Mouse (Mus musculus): ENCODE measurements at regions not wholly inside any gene's neighbourhood (a gene's known extent, or its start where the extent isn't known, plus 50 kb on each side); places are given as distances from the start of the nearest gene placed in this dataset.

DNA sequence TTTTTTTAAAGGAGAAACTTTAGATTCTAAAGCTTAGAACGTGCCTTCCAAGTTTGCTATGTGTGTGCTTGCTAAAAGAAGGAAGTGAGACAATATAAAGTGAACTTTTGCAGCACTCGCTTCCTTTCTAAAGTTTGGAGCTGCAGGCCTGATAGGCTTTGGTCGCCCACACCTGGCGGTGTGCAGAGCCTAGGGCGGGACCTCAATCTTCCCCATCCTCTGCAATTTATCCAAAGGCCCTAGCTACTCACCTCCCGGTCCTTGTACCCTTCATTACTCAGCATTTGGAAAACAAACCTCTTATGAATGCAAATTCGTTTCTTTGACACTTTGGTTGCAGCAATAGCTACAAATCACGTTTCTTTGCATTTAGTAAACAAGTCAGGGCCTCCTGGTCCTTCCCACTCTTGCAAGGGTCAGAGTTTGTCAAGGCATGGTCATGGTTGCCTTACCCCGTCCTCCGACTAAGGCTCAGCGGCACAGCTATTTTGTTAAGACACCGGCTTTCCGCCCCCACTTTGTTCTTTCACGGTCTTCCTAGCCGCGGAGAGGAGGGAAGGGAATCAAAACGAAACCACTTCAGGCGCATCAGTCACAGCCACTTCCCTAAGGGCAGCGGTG lies 76.6 kb downstream of the Kcnrg start:
- no peak overlapping the region for H3K9ac ChIP-seq (ENCODE audit: low read length)
- H3K27ac ChIP-seq (ENCODE audit: low read depth), result no peak overlapping the region
- H3K36me3 ChIP-seq (ENCODE audit: control insufficient read depth, insufficient read depth, low read length), result no peaks in the 10 kb centered on the region
- peak overlapping the region; percentile 26 for H3K4me2 ChIP-seq (ENCODE audit: low read length)
- DNase-seq (ENCODE audit: low spot score) (peak; percentile 69), ATAC-seq (replicated peaks; ENCODE audit: low FRiP score, low TSS enrichment, low read depth) (no peak)
- WGBS, result 14% methylated on average over 19 of the region's 19 CpGs
- peaks cover 25% of the 10 kb centered on the region; the same call in 1 of the 2 replicates for H3K4me1 ChIP-seq (replicated peaks; ENCODE audit: control insufficient read depth, insufficient read depth, low read length)
- peak overlapping the region; percentile 82 for H3K4me3 ChIP-seq (ENCODE audit: low read depth, low read length)
- peaks cover 49% of the 10 kb centered on the region for H3K27me3 ChIP-seq (replicated peaks; ENCODE audit: control insufficient read depth, insufficient read depth, low read length)
- H3K9me3 ChIP-seq (ENCODE audit: control insufficient read depth, low read length), result no peaks in the 10 kb centered on the region

DNA sequence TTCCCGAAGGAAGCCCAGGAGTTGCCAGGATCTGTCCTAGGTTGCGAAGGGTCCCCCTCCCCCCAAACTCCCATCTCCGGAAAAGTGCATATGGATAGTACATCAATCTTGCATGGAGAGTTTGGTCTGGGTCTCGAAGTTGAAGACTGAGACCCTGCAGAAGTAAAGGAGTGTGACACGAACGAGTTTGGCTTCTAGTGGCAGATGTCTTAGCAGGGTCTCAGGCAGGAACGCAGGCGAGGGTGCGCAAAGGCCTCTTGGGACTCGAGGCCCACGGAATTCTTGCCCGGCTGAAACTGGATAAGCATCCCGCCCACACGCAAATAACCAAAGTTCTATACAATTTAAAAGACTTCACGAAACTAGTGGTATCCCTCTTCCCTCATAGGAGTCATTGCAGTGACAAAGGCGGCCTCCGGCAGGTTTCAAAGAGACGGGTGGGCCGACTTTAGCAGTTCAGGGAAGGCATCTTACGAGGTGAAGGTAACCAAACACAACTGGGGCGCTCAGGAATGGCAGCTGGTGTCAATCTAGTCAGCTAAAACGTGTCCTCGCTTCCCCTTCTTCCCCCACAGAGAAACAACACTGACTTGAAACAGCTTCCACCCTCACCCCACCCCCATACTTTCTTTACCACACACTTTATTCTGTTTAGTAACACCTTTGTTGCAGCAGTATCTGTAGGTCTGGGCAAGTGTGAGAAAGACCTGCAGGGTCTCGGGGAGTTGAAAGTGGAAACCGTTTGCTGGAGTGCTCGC lies 77.4 kb downstream of the Kcnrg start:
- Histone ChIP-seq H3K27me3 (replicated peaks; ENCODE audit: control insufficient read depth, insufficient read depth, low read length) (peaks cover 57% of the 10 kb centered on the region), H3K36me3 (ENCODE audit: control insufficient read depth, insufficient read depth, low read length) (no peaks in the 10 kb centered on the region), H3K27ac (ENCODE audit: low read depth) (no peak overlapping the region), H3K4me1 (replicated peaks; ENCODE audit: control insufficient read depth, insufficient read depth, low read length) (peaks cover 30% of the 10 kb centered on the region; the same call in 1 of the 2 replicates), H3K4me2 (ENCODE audit: low read length) (peak overlapping the region; percentile 26), H3K9ac (ENCODE audit: low read length) (no peak overlapping the region), H3K4me3 (ENCODE audit: low read depth, low read length) (peak overlapping the region; percentile 20), H3K9me3 (ENCODE audit: control insufficient read depth, low read length) (no peaks in the 10 kb centered on the region)
- ATAC-seq (replicated peaks; ENCODE audit: low FRiP score, low TSS enrichment, low read depth) (no peak), DNase-seq (ENCODE audit: low spot score) (peak; percentile 72)
- 20% methylated on average over 26 of the region's 26 CpGs for WGBS

DNA sequence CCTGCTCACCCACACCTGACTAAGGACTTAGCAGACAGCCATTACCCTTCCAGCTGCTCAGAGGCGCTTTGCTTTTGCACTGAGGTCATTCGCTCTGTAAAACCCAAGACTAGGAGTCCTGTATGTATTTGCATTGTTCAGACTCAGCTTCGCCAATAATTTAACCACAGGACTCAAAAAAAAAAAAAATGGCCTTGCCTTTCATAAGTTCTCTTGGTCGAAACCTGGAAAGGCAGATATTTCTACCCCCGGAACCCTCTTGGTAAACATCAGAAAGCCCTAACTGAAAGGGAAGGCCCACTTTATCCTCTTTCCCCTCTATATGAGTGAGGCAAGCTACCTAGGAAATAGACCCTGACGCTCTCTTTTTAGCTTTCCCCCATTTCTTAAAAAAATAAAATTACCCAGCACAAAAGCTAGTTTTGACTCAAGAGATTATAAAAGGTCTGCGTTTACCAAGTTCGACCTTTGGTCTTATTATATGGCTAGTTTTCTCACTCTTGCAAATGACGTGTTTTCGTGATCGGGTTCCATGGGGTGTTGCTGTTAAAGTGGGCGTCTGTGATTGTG lies 78.1 kb downstream of the Kcnrg start:
- 21% methylated on average over 12 of the region's 12 CpGs for WGBS
- ATAC-seq (replicated peaks; ENCODE audit: low FRiP score, low TSS enrichment, low read depth), result no peak

DNA sequence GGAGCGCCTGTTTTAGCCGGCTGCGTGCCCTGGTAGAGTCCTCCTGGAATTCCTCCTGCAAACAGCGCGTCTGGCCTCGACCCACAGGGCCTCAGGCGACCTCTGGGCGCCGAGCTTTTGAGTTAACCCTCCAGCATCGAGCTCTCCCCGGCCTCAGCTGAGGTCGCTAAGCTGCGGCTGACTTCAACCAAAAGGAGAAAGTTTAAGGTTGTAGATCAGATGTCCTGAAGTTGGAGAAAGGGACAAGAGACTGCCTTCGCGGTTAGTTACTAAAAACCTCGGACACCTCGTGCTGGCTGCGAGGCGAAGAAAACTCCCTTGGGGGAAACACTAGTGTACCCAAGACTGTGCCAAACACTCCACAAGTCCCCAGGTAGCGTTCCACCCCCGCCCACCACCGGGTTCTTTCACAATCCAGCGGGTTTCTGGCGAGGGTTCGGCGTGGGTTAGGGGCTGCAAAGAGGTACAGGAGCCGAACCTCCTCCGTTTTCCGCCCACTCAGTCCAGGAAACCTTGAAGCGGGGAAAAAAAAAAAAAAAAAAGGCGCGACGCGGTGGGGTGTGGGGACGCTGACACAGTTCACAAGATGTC lies 78.9 kb downstream of the Kcnrg start:
- Histone ChIP-seq H3K27ac (ENCODE audit: low read depth) (no peak overlapping the region), H3K36me3 (ENCODE audit: control insufficient read depth, insufficient read depth, low read length) (no peaks in the 10 kb centered on the region), H3K27me3 (replicated peaks; ENCODE audit: control insufficient read depth, insufficient read depth, low read length) (peaks cover 72% of the 10 kb centered on the region), H3K4me2 (ENCODE audit: low read length) (peak overlapping the region; percentile 50), H3K4me3 (ENCODE audit: low read depth, low read length) (peak overlapping the region; percentile 30), H3K9ac (ENCODE audit: low read length) (no peak overlapping the region), H3K9me3 (ENCODE audit: control insufficient read depth, low read length) (no peaks in the 10 kb centered on the region), H3K4me1 (replicated peaks; ENCODE audit: control insufficient read depth, insufficient read depth, low read length) (peaks cover 32% of the 10 kb centered on the region; the same call in 1 of the 2 replicates)
- ATAC-seq (replicated peaks; ENCODE audit: low FRiP score, low TSS enrichment, low read depth), result no peak
- WGBS, result 2% methylated on average over 35 of the region's 35 CpGs
- DNase-seq (ENCODE audit: low spot score), result peak; percentile 82

More for the DNA sequence above, 78.1 kb downstream of the Kcnrg start:
- no peak for DNase-seq (ENCODE audit: low spot score)
- no peak overlapping the region for H3K9ac ChIP-seq (ENCODE audit: low read length)
- no peak overlapping the region for H3K4me3 ChIP-seq (ENCODE audit: low read depth, low read length)
- peaks cover 63% of the 10 kb centered on the region for H3K27me3 ChIP-seq (replicated peaks; ENCODE audit: control insufficient read depth, insufficient read depth, low read length)
- H3K36me3 ChIP-seq (ENCODE audit: control insufficient read depth, insufficient read depth, low read length), result no peaks in the 10 kb centered on the region
- H3K4me2 ChIP-seq (ENCODE audit: low read length), result no peak overlapping the region
- H3K27ac ChIP-seq (ENCODE audit: low read depth), result no peak overlapping the region
- no peaks in the 10 kb centered on the region for H3K9me3 ChIP-seq (ENCODE audit: control insufficient read depth, low read length)
- peaks cover 32% of the 10 kb centered on the region; the same call in 1 of the 2 replicates for H3K4me1 ChIP-seq (replicated peaks; ENCODE audit: control insufficient read depth, insufficient read depth, low read length)

GRCm38 (mm10) chr14:61686821-61687341 lies 79.6 kb downstream of the Kcnrg start:
- ATAC-seq (replicated peaks; ENCODE audit: low FRiP score, low TSS enrichment, low read depth), result no peak
- under 1% methylated on average over 33 of the region's 33 CpGs for WGBS
- peaks cover 75% of the 10 kb centered on the region for H3K27me3 ChIP-seq (replicated peaks; ENCODE audit: control insufficient read depth, insufficient read depth, low read length)

DNA sequence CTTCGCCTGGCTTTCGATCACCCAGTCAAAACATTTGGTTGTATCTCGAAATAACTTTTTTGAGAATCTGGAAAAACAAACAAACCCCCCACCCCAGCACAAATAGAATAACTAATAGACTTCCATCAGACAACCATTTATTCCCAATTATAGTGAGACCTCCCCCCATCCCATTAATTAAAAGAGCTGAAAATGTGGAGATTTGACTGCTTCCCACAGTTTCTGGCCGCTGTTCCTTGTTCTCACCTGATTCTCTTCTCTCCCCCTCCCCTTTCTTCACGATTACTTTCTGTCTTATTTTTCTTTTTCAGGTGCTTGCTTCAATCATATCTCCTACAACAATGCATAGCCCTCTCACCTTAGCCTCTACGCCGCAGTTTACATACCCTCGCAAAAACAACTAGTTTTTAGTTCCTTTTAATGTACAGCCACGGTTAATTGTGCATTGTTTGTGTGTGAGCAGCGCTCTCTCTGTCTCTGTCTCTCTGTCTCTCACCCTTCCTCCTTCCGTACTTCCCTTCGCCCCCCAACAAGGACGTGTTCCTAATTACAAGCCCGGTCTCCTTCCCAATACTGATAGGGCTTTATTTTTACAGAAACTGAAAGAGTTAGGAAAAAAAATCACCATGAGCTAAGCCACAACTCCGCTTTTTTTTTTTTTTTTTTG lies 80.2 kb downstream of the Kcnrg start:
- H3K27ac ChIP-seq (ENCODE audit: low read depth), result no peak overlapping the region
- H3K9me3 ChIP-seq (ENCODE audit: control insufficient read depth, low read length), result no peaks in the 10 kb centered on the region
- ATAC-seq (replicated peaks; ENCODE audit: low FRiP score, low TSS enrichment, low read depth) (no peak), DNase-seq (ENCODE audit: low spot score) (peak; percentile 72)
- peaks cover 75% of the 10 kb centered on the region for H3K27me3 ChIP-seq (replicated peaks; ENCODE audit: control insufficient read depth, insufficient read depth, low read length)
- H3K4me2 ChIP-seq (ENCODE audit: low read length), result peak overlapping the region; percentile 50
- H3K9ac ChIP-seq (ENCODE audit: low read length), result no peak overlapping the region
- 2% methylated on average over 15 of the region's 15 CpGs for WGBS
- peaks cover 32% of the 10 kb centered on the region; the same call in 1 of the 2 replicates for H3K4me1 ChIP-seq (replicated peaks; ENCODE audit: control insufficient read depth, insufficient read depth, low read length)
- H3K4me3 ChIP-seq (ENCODE audit: low read depth, low read length), result peak overlapping the region; percentile 30; the same call in 1 of the 2 replicates
- H3K36me3 ChIP-seq (ENCODE audit: control insufficient read depth, insufficient read depth, low read length), result no peaks in the 10 kb centered on the region

More at GRCm38 (mm10) chr14:61686821-61687341, 79.6 kb downstream of the Kcnrg start:
- peaks cover 32% of the 10 kb centered on the region; the same call in 1 of the 2 replicates for H3K4me1 ChIP-seq (replicated peaks; ENCODE audit: control insufficient read depth, insufficient read depth, low read length)
- H3K4me2 ChIP-seq (ENCODE audit: low read length), result peak overlapping the region; percentile 50
- peak overlapping the region; percentile 30 for H3K4me3 ChIP-seq (ENCODE audit: low read depth, low read length)
- DNase-seq (ENCODE audit: low spot score), result peak; percentile 79
- no peak overlapping the region for H3K9ac ChIP-seq (ENCODE audit: low read length)
- H3K9me3 ChIP-seq (ENCODE audit: control insufficient read depth, low read length), result no peaks in the 10 kb centered on the region
- no peak overlapping the region for H3K27ac ChIP-seq (ENCODE audit: low read depth)
- H3K36me3 ChIP-seq (ENCODE audit: control insufficient read depth, insufficient read depth, low read length), result no peaks in the 10 kb centered on the region

DNA sequence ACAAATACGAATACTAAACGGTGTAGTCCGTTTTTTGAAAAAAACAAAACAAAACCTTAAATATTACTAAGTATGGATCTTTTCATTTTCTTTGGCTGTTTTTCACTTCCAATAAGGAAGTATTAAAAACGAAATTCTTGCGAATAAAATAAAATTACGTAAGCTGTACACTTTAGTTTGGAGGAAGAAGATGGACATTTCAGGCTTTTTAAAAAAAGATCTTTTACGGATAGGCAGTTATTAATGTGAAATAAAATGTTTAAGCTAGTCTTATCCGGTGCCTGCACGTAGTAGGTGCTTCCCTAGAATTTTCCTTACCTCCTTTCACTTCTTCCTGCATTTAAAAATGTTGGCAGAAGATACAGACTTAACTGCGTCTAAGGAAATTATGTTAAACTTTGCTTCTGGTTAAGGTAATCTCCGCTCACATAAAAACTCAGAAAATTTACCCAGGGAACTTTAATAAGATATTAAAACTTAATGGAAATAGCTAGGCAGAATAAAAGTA lies 80.8 kb downstream of the Kcnrg start:
- DNase-seq (ENCODE audit: low spot score) (no peak), ATAC-seq (replicated peaks; ENCODE audit: low FRiP score, low TSS enrichment, low read depth) (no peak)
- H3K36me3 ChIP-seq (ENCODE audit: control insufficient read depth, insufficient read depth, low read length), result no peaks in the 10 kb centered on the region
- peaks cover 31% of the 10 kb centered on the region; the same call in 1 of the 2 replicates for H3K4me1 ChIP-seq (replicated peaks; ENCODE audit: control insufficient read depth, insufficient read depth, low read length)
- no peak overlapping the region for H3K9ac ChIP-seq (ENCODE audit: low read length)
- peaks cover 74% of the 10 kb centered on the region for H3K27me3 ChIP-seq (replicated peaks; ENCODE audit: control insufficient read depth, insufficient read depth, low read length)
- no peak overlapping the region for H3K27ac ChIP-seq (ENCODE audit: low read depth)
- WGBS, result 7% methylated on average over 11 of the region's 11 CpGs
- no peak overlapping the region for H3K4me2 ChIP-seq (ENCODE audit: low read length)
- H3K4me3 ChIP-seq (ENCODE audit: low read depth, low read length), result no peak overlapping the region
- H3K9me3 ChIP-seq (ENCODE audit: control insufficient read depth, low read length), result no peaks in the 10 kb centered on the region

- no peak overlapping the region for H3K27ac ChIP-seq (ENCODE audit: low read depth)
- no peak overlapping the region for H3K4me3 ChIP-seq (ENCODE audit: low read depth, low read length)
- no peaks in the 10 kb centered on the region for H3K9me3 ChIP-seq (ENCODE audit: control insufficient read depth, low read length)
- H3K4me2 ChIP-seq (ENCODE audit: low read length), result 0 out of 2 replicates have a peak overlapping the region, but pooled peaks have one; percentile 39
- H3K27me3 ChIP-seq (replicated peaks; ENCODE audit: control insufficient read depth, insufficient read depth, low read length), result peaks cover 68% of the 10 kb centered on the region
- H3K4me1 ChIP-seq (replicated peaks; ENCODE audit: control insufficient read depth, insufficient read depth, low read length), result peaks cover 26% of the 10 kb centered on the region; the same call in 1 of the 2 replicates
- no peaks in the 10 kb centered on the region for H3K36me3 ChIP-seq (ENCODE audit: control insufficient read depth, insufficient read depth, low read length)
- ATAC-seq (replicated peaks; ENCODE audit: low FRiP score, low TSS enrichment, low read depth) (no peak), DNase-seq (ENCODE audit: low spot score) (peak; percentile 75)
- 3% methylated on average over 9 of the region's 9 CpGs for WGBS
- no peak overlapping the region for H3K9ac ChIP-seq (ENCODE audit: low read length)
Measured at GRCm38 (mm10) chr14:61688666-61689065, 81.4 kb downstream of the Kcnrg start.

Measured in intestine, embryonic 14.5 days (tissue).